13 mouse cellular contexts compared by ENCODE assay signal in genomic region chr9:16092051-16092967, GRCm38 (mm10).
DNase-seq lines count a peak whose midpoint lies in the region; ATAC-seq and TF ChIP-seq lines count a peak whose summit lies in the region.
"Had no signal": no experiment of that assay in that cellular context is flagged by ENCODE, and none has a peak within 500 bp of the region (broad histone marks: within the 10 kb centered on the region; RNA-seq: fewer than 3 reads in every experiment).

No protein-coding gene starts in this region.

- WGBS in hindbrain, embryonic 10.5 days = 36% methylated on average over 5 of the region's 5 CpGs
- WGBS in kidney, embryonic 16.5 days = 30% methylated on average over 5 of the region's 5 CpGs
- 21% methylated on average over 5 of the region's 5 CpGs for WGBS in neural tube, embryonic 13.5 days

- no peak overlapping the region for H3K27ac ChIP-seq in hindbrain, embryonic 10.5 days
- H3K27ac ChIP-seq in kidney, embryonic 16.5 days (ENCODE audit: low read length) = peak overlapping the region; percentile 33; the same call in 1 of the 2 replicates
- peak overlapping the region; percentile 46; the same call in 1 of the 2 replicates for H3K27ac ChIP-seq in neural tube, embryonic 13.5 days (replicated peaks)
- no peak overlapping the region for H3K27ac ChIP-seq in layer of hippocampus, adult 2 months
- H3K27ac ChIP-seq: embryonic facial prominence, embryonic 13.5 days; liver, embryonic 12.5 days had no signal

- DNase-seq in kidney, adult 11 months = peak; percentile 5
- no peak for DNase-seq in kidney, adult 18-20 months
- peak; percentile 6 for DNase-seq in hindbrain, embryonic 10.5 days (ENCODE audit: low spot score)
- DNase-seq in thymus, postnatal 10 days (ENCODE audit: low spot score in 2 of 2) = no peak
- no peak for DNase-seq in layer of hippocampus, adult 2 months (ENCODE audit: low spot score in 2 of 2)
- DNase-seq in adipocyte (ENCODE audit: low spot score) = no peak
- DNase-seq: right cerebral cortex, postnatal 25 days had no signal

- peak; percentile 82 for ATAC-seq in kidney, embryonic 16.5 days (ENCODE audit: low FRiP score, low TSS enrichment)
- no peak for ATAC-seq in neural tube, embryonic 13.5 days (ENCODE audit: low read depth)
- ATAC-seq: inflammation-experienced regulatory T-cells, adult 6 months; liver, embryonic 12.5 days had no signal

- H3K4me2 ChIP-seq in kidney, embryonic 16.5 days (replicated peaks; ENCODE audit: low read depth, low read length) = no peak overlapping the region
- no peak overlapping the region for H3K4me2 ChIP-seq in neural tube, embryonic 13.5 days
- H3K4me2 ChIP-seq: embryonic facial prominence, embryonic 13.5 days; heart, embryonic 11.5 days; liver, embryonic 12.5 days had no signal

- peaks cover 6% of the 10 kb centered on the region for H3K27me3 ChIP-seq in hindbrain, embryonic 10.5 days (ENCODE audit: insufficient read depth, poor library complexity, severe bottlenecking)
- H3K27me3 ChIP-seq in kidney, embryonic 16.5 days (ENCODE audit: insufficient read depth, low read length) = no peaks in the 10 kb centered on the region
- H3K27me3 ChIP-seq in neural tube, embryonic 13.5 days = no peaks in the 10 kb centered on the region
- H3K27me3 ChIP-seq: embryonic facial prominence, embryonic 13.5 days; liver, embryonic 12.5 days had no signal

- no peak for TF ChIP-seq CTCF in layer of hippocampus, adult 2 months (conservative IDR thresholded peaks at IDR 0.05)

- H3K9me3 ChIP-seq in hindbrain, embryonic 10.5 days = no peaks in the 10 kb centered on the region
- H3K9me3 ChIP-seq in kidney, embryonic 16.5 days (ENCODE audit: low read length) = no peaks in the 10 kb centered on the region
- H3K9me3 ChIP-seq in neural tube, embryonic 13.5 days = no peaks in the 10 kb centered on the region
- H3K9me3 ChIP-seq: embryonic facial prominence, embryonic 13.5 days; liver, embryonic 12.5 days had no signal

- peaks cover 29% of the 10 kb centered on the region for H3K4me1 ChIP-seq in hindbrain, embryonic 10.5 days (replicated peaks)
- H3K4me1 ChIP-seq in kidney, embryonic 16.5 days (ENCODE audit: insufficient read depth, low read length) = peaks cover 20% of the 10 kb centered on the region
- H3K4me1 ChIP-seq in neural tube, embryonic 13.5 days (replicated peaks) = peaks cover 20% of the 10 kb centered on the region
- H3K4me1 ChIP-seq: liver, embryonic 12.5 days had no signal

- H3K4me3 ChIP-seq in hindbrain, embryonic 10.5 days = no peak overlapping the region
- no peak overlapping the region for H3K4me3 ChIP-seq in kidney, embryonic 16.5 days (ENCODE audit: low read length)
- no peak overlapping the region for H3K4me3 ChIP-seq in neural tube, embryonic 13.5 days
- H3K4me3 ChIP-seq in layer of hippocampus, adult 2 months = no peak overlapping the region
- H3K4me3 ChIP-seq: embryonic facial prominence, embryonic 13.5 days; liver, embryonic 12.5 days had no signal

- H3K36me3 ChIP-seq in hindbrain, embryonic 10.5 days = no peaks in the 10 kb centered on the region
- no peaks in the 10 kb centered on the region for H3K36me3 ChIP-seq in kidney, embryonic 16.5 days (ENCODE audit: insufficient read depth, low read length)
- H3K36me3 ChIP-seq in neural tube, embryonic 13.5 days = no peaks in the 10 kb centered on the region
- H3K36me3 ChIP-seq: embryonic facial prominence, embryonic 13.5 days; liver, embryonic 12.5 days had no signal

- H3K9ac ChIP-seq in kidney, embryonic 16.5 days (replicated peaks; ENCODE audit: low read length) = no peak overlapping the region
- H3K9ac ChIP-seq in neural tube, embryonic 13.5 days = no peak overlapping the region
- H3K9ac ChIP-seq: embryonic facial prominence, embryonic 13.5 days; liver, embryonic 12.5 days had no signal

Comparison
In these comparisons a context has a peak if more than half of its experiments do, and no peak if none do; other contexts are left out.
1. DNase-seq: peak in kidney, adult 11 months (single experiment) and hindbrain, embryonic 10.5 days (single experiment); none in kidney, adult 18-20 months (single experiment), thymus, postnatal 10 days (0 of 2), layer of hippocampus, adult 2 months (0 of 2) and adipocyte (single experiment).
2. H3K27ac ChIP-seq: peak in kidney, embryonic 16.5 days (single experiment) and neural tube, embryonic 13.5 days (single experiment); none in hindbrain, embryonic 10.5 days (single experiment) and layer of hippocampus, adult 2 months (single experiment).